Mouse (Mus musculus) right cerebral cortex, postnatal 14 days (tissue): ENCODE measurements around the gene Zfp619.
A peak's percentile ranks its signal among the peaks of the same experiment; 100 is the strongest.
"Not testable (repeated sequence)": the region's sequence is repeated elsewhere in the genome, so short reads cannot be mapped to it uniquely, and the experiment has no call there.

ENCODE experiments used
- DNase-seq: peaks from one replicate; pipeline ENCODE4 v3.0.0; 2022

Zfp619 gene

GRCm38 (mm10) chr7:39517616-39518177 is at the start of gene Zfp619:
Zfp619 (plus strand) TSS chr7:39517766.
- DNase-seq = peak; percentile 89

DNA sequence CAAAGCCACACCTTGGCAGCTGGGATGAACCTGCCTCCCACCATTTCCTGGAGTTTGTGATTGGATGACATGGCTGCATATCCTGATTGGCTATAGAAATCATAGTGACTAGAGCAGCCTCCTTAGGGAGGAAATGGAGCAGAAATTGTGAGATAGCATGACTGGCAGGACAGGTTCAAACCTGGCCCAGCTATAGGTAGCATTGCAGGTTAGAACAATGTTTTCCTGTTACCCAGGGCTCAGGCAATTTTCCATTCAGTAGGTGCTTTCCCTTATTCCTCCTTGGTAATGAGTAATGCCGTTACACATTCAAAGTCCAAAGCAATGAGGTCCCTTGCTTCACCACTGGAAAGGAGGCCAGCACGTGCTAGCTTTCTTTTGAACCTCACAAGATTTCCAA is 38.6 kb upstream of the Zfp619 start:
- DNase-seq = no peak

DNA sequence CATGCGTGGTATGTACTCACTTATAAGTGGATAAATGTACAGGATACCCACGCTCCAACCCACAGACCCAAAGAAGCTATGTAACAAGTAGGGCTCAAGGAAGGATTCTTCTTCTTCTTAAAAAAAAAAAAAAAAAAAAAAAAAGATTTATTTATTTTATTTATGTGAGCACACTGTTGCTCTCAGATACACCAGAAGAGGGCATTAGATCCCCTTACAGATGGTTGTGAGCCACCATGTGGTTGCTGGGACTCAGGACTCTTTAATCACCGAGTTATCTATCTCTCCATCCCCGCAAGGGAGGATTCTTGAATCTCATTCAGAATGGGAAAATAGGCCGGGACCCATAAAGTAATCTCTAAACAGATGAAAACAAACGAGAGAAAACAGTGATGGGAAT is 33.2 kb upstream of the Zfp619 start:
- DNase-seq = no peak

- peak; percentile 9 for DNase-seq
Measured at GRCm38 (mm10) chr7:39487159-39487853, 30.3 kb upstream of the Zfp619 start.

GRCm38 (mm10) chr7:39487854-39488205 is 29.7 kb upstream of the Zfp619 start:
- DNase-seq = no peak

DNA sequence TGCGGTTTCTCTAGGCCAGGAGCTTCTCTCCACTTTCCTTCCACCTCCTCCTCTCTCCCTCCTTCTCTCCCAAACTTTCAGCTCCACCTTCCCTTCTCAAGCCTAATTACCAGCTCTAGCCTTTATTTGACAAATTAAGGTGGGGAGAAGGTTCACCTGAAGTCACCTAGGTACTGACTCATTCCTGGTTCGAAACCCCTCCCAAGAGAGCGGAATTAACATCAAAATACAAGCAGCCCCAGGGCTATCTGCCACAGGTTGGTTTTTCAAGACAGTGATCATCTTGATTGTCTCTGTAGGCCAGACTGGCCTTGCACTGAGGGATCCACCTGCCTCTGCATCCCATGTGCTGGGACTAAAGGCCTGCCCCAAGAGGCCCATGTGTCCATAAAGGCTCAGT is 22.9 kb upstream of the Zfp619 start:
- DNase-seq = no peak

- DNase-seq = no peak
Measured at GRCm38 (mm10) chr7:39504100-39504499, 13.5 kb upstream of the Zfp619 start.

- DNase-seq = peak; percentile 6
Measured at GRCm38 (mm10) chr7:39518362-39518761, 796 bp downstream of the Zfp619 start.

GRCm38 (mm10) chr7:39523703-39524424 is 6.3 kb downstream of the Zfp619 start:
- DNase-seq = no peak

DNA sequence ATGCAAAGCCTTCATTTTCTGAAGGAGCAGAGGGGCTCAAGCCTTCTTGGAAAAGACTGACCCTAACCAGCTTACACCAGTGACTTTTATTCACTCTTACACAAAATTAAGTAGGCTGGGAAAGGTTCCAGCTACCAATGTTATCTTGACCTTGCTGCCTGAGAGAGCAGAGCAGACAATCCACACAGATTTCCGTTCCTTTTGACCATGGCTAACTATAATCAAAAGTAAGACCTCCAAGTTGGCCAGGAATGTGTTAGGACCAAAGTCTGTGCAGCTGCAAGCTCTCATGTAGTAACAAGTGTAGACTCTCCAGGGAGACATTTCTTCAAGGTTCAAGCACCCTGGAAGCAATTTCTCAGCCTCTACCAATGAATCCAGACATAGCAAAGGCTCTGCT is 25.6 kb downstream of the Zfp619 start:
- no peak for DNase-seq

DNA sequence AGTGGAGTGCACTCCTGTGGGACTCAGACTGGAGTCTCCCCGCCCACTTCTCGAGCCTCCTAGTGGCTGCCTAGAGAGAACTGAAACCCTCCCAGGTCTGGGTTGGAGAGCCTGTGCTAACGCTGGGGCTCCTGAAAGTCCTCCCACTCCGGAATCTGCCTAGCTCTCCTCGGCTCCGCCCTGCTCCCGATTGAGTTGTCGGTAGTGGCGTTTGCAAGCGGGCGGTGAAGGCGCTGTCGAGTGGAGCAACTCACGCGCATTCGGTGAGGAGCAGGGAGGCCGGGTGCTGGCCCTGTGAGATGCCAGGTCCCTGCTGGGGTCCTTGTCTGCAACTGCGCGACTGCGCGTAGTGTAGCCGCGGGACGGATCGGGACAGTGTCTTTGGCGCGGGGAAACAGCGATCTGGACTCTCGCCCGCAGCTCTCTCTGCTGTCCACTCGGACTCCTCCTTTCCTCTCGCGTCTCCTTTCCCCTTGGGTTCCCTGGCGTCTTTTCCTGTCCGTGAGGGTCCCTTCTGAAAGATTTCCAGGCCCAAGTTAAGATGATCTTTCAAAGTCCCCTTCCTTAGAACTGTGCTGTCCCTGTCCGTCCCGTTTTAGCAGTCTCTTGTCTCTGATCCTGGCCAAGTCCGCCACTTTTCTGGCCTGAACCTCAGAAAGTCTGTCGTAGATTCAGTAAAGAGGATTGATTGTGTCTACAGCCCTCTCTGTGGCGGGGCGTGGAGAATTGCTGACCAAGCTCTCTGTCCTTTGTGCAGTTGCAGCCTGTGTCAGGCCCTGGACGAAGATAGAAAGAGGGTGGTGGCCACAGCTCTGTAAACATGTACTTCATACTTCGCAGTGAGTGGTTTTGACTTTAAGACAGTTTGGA is 26.9 kb downstream of the Zfp619 start:
- peak; percentile 61 for DNase-seq

DNA sequence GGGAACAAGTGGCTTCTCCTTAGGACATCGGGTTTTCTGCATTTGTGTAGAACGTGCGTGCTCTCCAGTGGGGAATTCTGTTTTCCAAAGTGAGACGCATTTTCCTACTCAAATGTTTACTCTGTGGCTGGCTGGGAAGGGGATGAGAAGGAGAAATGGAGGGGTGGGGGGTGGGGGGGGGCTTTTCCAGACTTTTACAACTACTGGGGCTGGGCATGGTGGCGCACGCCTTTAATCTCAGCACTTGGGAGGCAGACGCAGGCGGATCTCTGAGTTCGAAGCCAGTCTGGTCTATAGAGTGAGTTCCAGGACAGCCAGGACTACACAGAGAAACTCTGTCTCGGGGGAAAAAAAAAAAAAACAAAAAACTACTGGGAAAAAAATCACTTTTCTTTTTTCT is 27.6 kb downstream of the Zfp619 start:
- no peak for DNase-seq

DNA sequence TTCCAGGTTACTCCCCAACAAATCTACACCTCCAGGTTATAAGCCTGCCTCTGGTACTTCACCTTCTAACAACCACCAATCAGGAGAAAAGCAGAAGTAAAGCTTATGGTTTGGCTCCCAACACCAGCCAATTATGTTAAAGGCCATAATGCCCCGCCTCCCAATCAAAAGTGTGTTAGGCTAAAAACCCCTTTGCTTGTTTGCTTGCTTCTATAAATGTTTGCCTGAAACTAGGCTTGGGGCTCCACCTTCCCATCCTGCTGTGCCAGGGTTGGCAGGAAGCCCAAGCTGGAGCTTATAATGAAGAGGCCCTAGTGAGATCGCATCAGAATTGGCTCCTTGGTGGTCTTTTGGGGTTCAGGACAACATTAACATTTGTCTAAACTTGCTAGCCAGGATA is 31.8 kb downstream of the Zfp619 start:
- DNase-seq = peak; percentile 34

- peak; percentile 92 for DNase-seq
Measured at GRCm38 (mm10) chr7:39551976-39552891, 34.7 kb downstream of the Zfp619 start.

GRCm38 (mm10) chr7:39552993-39553392 is 35.4 kb downstream of the Zfp619 start:
- no peak for DNase-seq

GRCm38 (mm10) chr7:39553871-39554270 is 36.3 kb downstream of the Zfp619 start:
- DNase-seq = no peak

DNA sequence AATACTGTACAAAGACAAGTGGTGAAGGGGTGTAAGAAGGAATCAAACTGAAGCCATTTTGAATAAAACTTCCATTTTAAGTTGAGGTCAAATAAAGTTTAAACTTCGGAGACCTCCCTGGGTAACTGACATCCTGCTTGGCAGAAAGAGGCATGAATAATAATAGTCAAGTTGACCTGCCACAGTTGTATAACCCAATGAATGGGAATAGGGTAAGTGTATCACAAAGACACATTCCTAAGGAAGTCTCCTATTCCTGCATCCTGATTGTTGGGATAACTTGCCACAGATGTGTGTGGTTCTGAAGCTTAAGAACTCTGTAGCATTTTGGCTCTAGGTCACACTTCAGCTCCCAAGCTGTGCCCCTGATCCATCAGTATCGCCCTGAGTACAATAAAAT is 62.5 kb downstream of the Zfp619 start:
- no peak for DNase-seq

DNA sequence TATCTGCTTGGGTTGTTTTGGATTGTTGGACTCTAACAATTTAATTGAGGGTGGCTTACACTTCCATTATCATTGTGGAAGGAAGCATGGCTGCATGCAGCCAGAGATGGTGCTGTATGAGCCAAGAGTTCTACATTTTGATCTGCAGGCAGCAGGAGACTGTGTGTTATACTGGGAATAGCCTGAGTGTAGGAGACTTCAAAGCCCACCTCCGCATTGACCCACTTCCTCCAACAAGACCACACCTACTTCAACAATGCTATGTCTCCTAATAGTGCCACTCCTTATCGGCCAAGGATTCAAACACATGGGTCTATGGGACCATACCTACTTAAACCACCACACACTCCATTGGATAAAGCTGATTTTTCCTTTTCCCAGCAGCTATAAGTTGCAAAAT is 63.0 kb downstream of the Zfp619 start:
- no peak for DNase-seq

DNA sequence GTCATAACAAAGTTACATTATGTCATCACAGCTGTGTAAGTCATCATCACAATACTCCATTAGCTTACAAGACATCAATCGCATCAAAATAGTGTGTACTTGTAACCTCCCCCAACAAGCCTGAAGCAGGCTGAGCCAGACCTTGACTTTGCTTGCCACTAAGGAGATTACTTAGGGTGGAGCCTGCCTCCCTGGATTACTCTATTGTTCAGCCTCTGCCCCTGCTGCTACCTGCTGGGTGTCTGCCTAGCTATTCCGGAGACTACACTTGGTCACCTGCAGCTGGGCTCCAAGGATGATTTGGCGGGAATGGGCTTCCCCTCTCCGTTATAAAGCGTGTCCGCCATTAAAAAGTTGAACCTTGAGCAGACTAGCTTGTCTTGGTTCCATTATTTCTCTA is 69.3 kb downstream of the Zfp619 start:
- DNase-seq = not testable (repeated sequence)

- no peak for DNase-seq
Measured at GRCm38 (mm10) chr7:39588037-39588436, 70.5 kb downstream of the Zfp619 start.

DNA sequence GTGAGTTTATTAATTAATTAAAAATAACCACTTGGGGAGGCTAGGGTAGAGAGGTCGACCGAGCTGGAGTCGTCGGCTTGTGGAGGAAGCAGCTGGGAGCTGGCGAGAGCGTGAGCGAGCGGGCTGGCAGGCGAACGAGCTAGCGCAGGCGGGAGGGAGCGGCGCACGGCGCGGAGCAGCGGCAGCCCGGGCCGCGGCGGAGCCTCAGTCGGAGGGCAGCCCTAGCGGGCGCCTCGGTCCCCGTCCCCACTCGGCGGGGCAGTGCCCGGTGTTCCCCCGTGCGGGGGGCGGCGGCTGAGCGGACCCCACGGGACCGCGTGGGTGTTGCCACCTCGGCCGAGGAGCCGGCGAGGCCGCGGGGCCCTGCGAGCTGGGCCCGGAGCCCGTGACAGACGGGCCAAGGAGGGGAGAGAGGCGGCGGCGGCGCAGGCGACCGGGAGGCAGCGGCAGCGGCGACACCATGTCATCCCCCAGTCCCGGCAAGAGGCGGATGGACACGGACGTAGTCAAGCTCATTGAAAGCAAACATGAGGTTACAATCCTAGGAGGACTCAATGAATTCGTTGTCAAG is 71.0 kb downstream of the Zfp619 start:
- DNase-seq = peak; percentile 25

DNA sequence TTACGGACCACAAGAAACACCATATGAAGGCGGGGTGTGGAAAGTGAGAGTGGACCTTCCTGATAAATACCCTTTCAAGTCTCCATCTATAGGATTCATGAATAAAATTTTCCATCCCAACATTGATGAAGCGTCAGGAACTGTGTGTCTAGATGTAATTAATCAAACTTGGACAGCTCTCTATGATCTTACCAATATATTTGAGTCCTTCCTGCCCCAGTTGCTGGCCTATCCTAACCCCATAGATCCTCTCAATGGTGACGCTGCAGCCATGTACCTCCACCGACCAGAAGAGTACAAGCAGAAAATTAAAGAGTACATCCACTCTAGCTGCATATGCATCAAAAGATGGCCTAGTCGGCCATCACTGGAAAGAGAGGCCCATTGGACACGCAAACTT is 71.5 kb downstream of the Zfp619 start:
- not testable (repeated sequence) for DNase-seq
